Comparison of ENCODE assay signal across 8 mouse cellular contexts in genomic region chr13:98815147-98815785, GRCm38 (mm10). TPM values are rescaled to one million over a fixed set of nuclear protein-coding genes. Genes with fewer than 3 reads are reported as not detected.
DNase-seq lines count a peak whose midpoint lies in the region; ATAC-seq and TF ChIP-seq lines count a peak whose summit lies in the region.

Gene Fcho2, minus strand, starts transcription at chr13:98815449.

- H3K9ac ChIP-seq in heart, embryonic 12.5 days: peak within 1 kb of the TSS; percentile 97
- peak within 1 kb of the TSS; percentile 98 for H3K9ac ChIP-seq in kidney, postnatal 0 days (ENCODE audit: low read depth, low read length)
- H3K9ac ChIP-seq in liver, embryonic 11.5 days (ENCODE audit: low read depth, low read length): peak within 1 kb of the TSS; percentile 97
- peak within 1 kb of the TSS; percentile 90 for H3K9ac ChIP-seq in stomach, embryonic 14.5 days (replicated peaks; ENCODE audit: low read depth, low read length)

- H3K4me3 ChIP-seq in C2C12 (ENCODE audit: insufficient read depth, poor library complexity, severe bottlenecking): peak within 1 kb of the TSS; percentile 78
- H3K4me3 ChIP-seq in erythroblast, embryonic 14.5 days (replicated peaks): peak within 1 kb of the TSS; percentile 99
- peak within 1 kb of the TSS; percentile 97 for H3K4me3 ChIP-seq in heart, embryonic 12.5 days
- H3K4me3 ChIP-seq in kidney, postnatal 0 days (replicated peaks; ENCODE audit: low read depth, low read length): peak within 1 kb of the TSS; percentile 93
- H3K4me3 ChIP-seq in liver, embryonic 11.5 days (ENCODE audit: low read depth, low read length): peak within 1 kb of the TSS; percentile 88
- peak within 1 kb of the TSS; percentile 91 for H3K4me3 ChIP-seq in stomach, embryonic 14.5 days (ENCODE audit: low read depth, low read length)

- no peaks in the 10 kb centered on the region for H3K9me3 ChIP-seq in erythroblast, embryonic 14.5 days (ENCODE audit: control insufficient read depth, low read length)
- H3K9me3 ChIP-seq in heart, embryonic 12.5 days (replicated peaks): no peaks in the 10 kb centered on the region
- H3K9me3 ChIP-seq in kidney, postnatal 0 days (replicated peaks; ENCODE audit: low read length): no peaks in the 10 kb centered on the region
- H3K9me3 ChIP-seq in liver, embryonic 11.5 days (ENCODE audit: control insufficient read depth, low read length): no peaks in the 10 kb centered on the region
- no peaks in the 10 kb centered on the region for H3K9me3 ChIP-seq in stomach, embryonic 14.5 days (ENCODE audit: control insufficient read depth, low read depth, low read length)

- peak; percentile 98 for DNase-seq in brain, embryonic 14.5 days (ENCODE audit: low read depth)
- peak; percentile 97 for DNase-seq in kidney, postnatal 0 days (ENCODE audit: low spot score)
- peak; percentile 98 for DNase-seq in liver, embryonic 11.5 days (ENCODE audit: low spot score)
- peak; percentile 93 for DNase-seq in naive thymus-derived CD4-positive, alpha-beta T cell, adult 2 months (ENCODE audit: low read depth)

- H3K79me3 ChIP-seq in C2C12 (ENCODE audit: low read depth): peaks cover 36% of the 10 kb centered on the region

- peak within 1 kb of the TSS; percentile 97 for H3ac ChIP-seq in C2C12 (ENCODE audit: control insufficient read depth, insufficient read length, low read depth)

- peak; percentile 96 for TF ChIP-seq CTCF in C2C12 (IDR thresholded peaks at IDR 0.05; ENCODE audit: control insufficient read depth, insufficient read depth, insufficient read length)
- TF ChIP-seq CTCF in brain, embryonic 14.5 days (IDR thresholded peaks at IDR 0.05; ENCODE audit: borderline replicate concordance, extremely low read depth, insufficient read depth, insufficient read length): peak; percentile 85
- TF ChIP-seq CTCF in kidney, postnatal 0 days (IDR thresholded peaks at IDR 0.05; ENCODE audit: low read depth): peak; percentile 90

- H3K4me1 ChIP-seq in erythroblast, embryonic 14.5 days (ENCODE audit: control insufficient read depth): peaks cover 47% of the 10 kb centered on the region
- H3K4me1 ChIP-seq in heart, embryonic 12.5 days (replicated peaks): peaks cover 18% of the 10 kb centered on the region
- peaks cover 15% of the 10 kb centered on the region; the same call in 1 of the 2 replicates for H3K4me1 ChIP-seq in kidney, postnatal 0 days (replicated peaks; ENCODE audit: insufficient read depth, low read length)
- H3K4me1 ChIP-seq in liver, embryonic 11.5 days (replicated peaks; ENCODE audit: control insufficient read depth, insufficient read depth, low read length): peaks cover 13% of the 10 kb centered on the region
- peaks cover 3% of the 10 kb centered on the region for H3K4me1 ChIP-seq in stomach, embryonic 14.5 days (ENCODE audit: control insufficient read depth, insufficient read depth, low read length)

- TF ChIP-seq POLR2A in brain, embryonic 14.5 days (IDR thresholded peaks at IDR 0.05; ENCODE audit: borderline replicate concordance, extremely low read depth, insufficient read depth, insufficient read length, poor library complexity, severe bottlenecking): peak; percentile 66

- peak within 1 kb of the TSS; percentile 99 for H3K27ac ChIP-seq in heart, embryonic 12.5 days (ENCODE audit: poor library complexity, severe bottlenecking)
- H3K27ac ChIP-seq in kidney, postnatal 0 days: peak within 1 kb of the TSS; percentile 100
- H3K27ac ChIP-seq in liver, embryonic 11.5 days (ENCODE audit: low read depth, low read length): peak within 1 kb of the TSS; percentile 97
- H3K27ac ChIP-seq in stomach, embryonic 14.5 days (ENCODE audit: low read length): peak within 1 kb of the TSS; percentile 96

- peaks cover 45% of the 10 kb centered on the region for H3K79me2 ChIP-seq in C2C12 (ENCODE audit: control insufficient read depth, insufficient read depth)

- H3K27me3 ChIP-seq in C2C12 (ENCODE audit: control insufficient read depth, insufficient read depth, insufficient read length): no peaks in the 10 kb centered on the region
- no peaks in the 10 kb centered on the region for H3K27me3 ChIP-seq in erythroblast, embryonic 14.5 days (ENCODE audit: control insufficient read depth)
- no peaks in the 10 kb centered on the region for H3K27me3 ChIP-seq in heart, embryonic 12.5 days (replicated peaks)
- no peaks in the 10 kb centered on the region for H3K27me3 ChIP-seq in kidney, postnatal 0 days (ENCODE audit: insufficient read depth, low read length)
- H3K27me3 ChIP-seq in liver, embryonic 11.5 days (replicated peaks; ENCODE audit: control insufficient read depth, insufficient read depth, low read length): no peaks in the 10 kb centered on the region
- H3K27me3 ChIP-seq in stomach, embryonic 14.5 days (ENCODE audit: control insufficient read depth, insufficient read depth, low read length): no peaks in the 10 kb centered on the region

- under 1% methylated on average over 61 of the region's 61 CpGs for WGBS in heart, embryonic 12.5 days
- WGBS in kidney, postnatal 0 days: under 1% methylated on average over 54 of the region's 61 CpGs
- under 1% methylated on average over 60 of the region's 61 CpGs for WGBS in liver, embryonic 11.5 days
- WGBS in stomach, embryonic 14.5 days: under 1% methylated on average over 56 of the region's 61 CpGs

- no peaks in the 10 kb centered on the region for H3K36me3 ChIP-seq in C2C12 (ENCODE audit: control insufficient read depth, insufficient read depth)
- peaks cover 20% of the 10 kb centered on the region for H3K36me3 ChIP-seq in erythroblast, embryonic 14.5 days (ENCODE audit: control insufficient read depth)
- no peaks in the 10 kb centered on the region for H3K36me3 ChIP-seq in heart, embryonic 12.5 days
- no peaks in the 10 kb centered on the region for H3K36me3 ChIP-seq in kidney, postnatal 0 days (ENCODE audit: insufficient read depth, low read length)
- H3K36me3 ChIP-seq in liver, embryonic 11.5 days (ENCODE audit: control insufficient read depth, insufficient read depth, low read length): no peaks in the 10 kb centered on the region
- H3K36me3 ChIP-seq in stomach, embryonic 14.5 days (ENCODE audit: control insufficient read depth, insufficient read depth, low read length): no peaks in the 10 kb centered on the region

- peak within 1 kb of the TSS; percentile 72 for H3K4me2 ChIP-seq in heart, embryonic 12.5 days
- H3K4me2 ChIP-seq in kidney, postnatal 0 days (ENCODE audit: low read length): peak within 1 kb of the TSS; percentile 65
- H3K4me2 ChIP-seq in liver, embryonic 11.5 days: peak within 1 kb of the TSS; percentile 73
- peak within 1 kb of the TSS; percentile 50 for H3K4me2 ChIP-seq in stomach, embryonic 14.5 days (replicated peaks; ENCODE audit: low read depth, low read length)

- peak; percentile 96 for ATAC-seq in heart, embryonic 12.5 days (ENCODE audit: insufficient number of reproducible peaks, low FRiP score)
- peak; percentile 94 for ATAC-seq in kidney, postnatal 0 days (replicated peaks; ENCODE audit: low FRiP score, low read depth)
- peak; percentile 96 for ATAC-seq in liver, embryonic 11.5 days (replicated peaks; ENCODE audit: low FRiP score)
- peak; percentile 97 for ATAC-seq in stomach, embryonic 14.5 days (ENCODE audit: insufficient number of reproducible peaks, insufficient read depth, low FRiP score, low read depth)

TF ChIP-seq in C2C12, 6 proteins besides CTCF, POLR2A, EP300 and RAD21:
- TF ChIP-seq MYOD1 (IDR thresholded peaks at IDR 0.05; ENCODE audit: control insufficient read depth, insufficient read length, low read depth): no peak
- no peak for TF ChIP-seq FOSL1 (IDR thresholded peaks at IDR 0.05; ENCODE audit: insufficient read depth, low read length, poor library complexity, severe bottlenecking)
- no peak for TF ChIP-seq CEBPB (IDR thresholded peaks at IDR 0.05; ENCODE audit: low read depth)
- TF ChIP-seq USF1 (IDR thresholded peaks at IDR 0.05; ENCODE audit: low read depth): no peak
- TF ChIP-seq MYOG (IDR thresholded peaks at IDR 0.05; ENCODE audit: control insufficient read depth, extremely low read depth, insufficient read length): no peak
- TF ChIP-seq MAX (IDR thresholded peaks at IDR 0.05): peak; percentile 32
TF ChIP-seq in C2C12: peak in this region for 1.

RNA-seq across cellular contexts. Expression of gene Fcho2, which starts in this region (rescaled TPM):
- 3.1 TPM for polyA plus RNA-seq in C2C12 (2012; fragmentation: generic; extraction: Trizol)
- polyA plus RNA-seq in brain, embryonic 14.5 days (2012; rRNA removed): 29.0 and 31.2 TPM in 2 replicates
- polyA plus RNA-seq in erythroblast, embryonic 14.5 days (2012): 0.28 and 0.49 TPM in 2 replicates
- 35.2 and 41.9 TPM in 2 replicates for polyA plus RNA-seq in heart, embryonic 12.5 days (2016; fragmentation: Nextera tagmentation; extraction: Ambion mirVana)
- 33.0 and 33.5 TPM in 2 replicates for polyA plus RNA-seq in kidney, postnatal 0 days (2015; fragmentation: Nextera tagmentation; extraction: Ambion mirVana)
- polyA plus RNA-seq in liver, embryonic 11.5 days (2014; fragmentation: Nextera tagmentation; extraction: Ambion mirVana): 23.7 and 25.3 TPM in 2 replicates
- polyA plus RNA-seq in stomach, embryonic 14.5 days (2014; fragmentation: Nextera tagmentation; extraction: Ambion mirVana): 50.0 and 50.2 TPM in 2 replicates

Comparison
In these comparisons a context has a peak if more than half of its experiments do, and no peak if none do; other contexts are left out.
1. Peak in every context shown above with its lines: DNase-seq, ATAC-seq, H3K4me3 ChIP-seq and H3K27ac ChIP-seq.